Mouse (Mus musculus) neural tube, embryonic 14.5 days (tissue): ENCODE measurements at regions not wholly inside any gene's neighbourhood (a gene's known extent, or its start where the extent isn't known, plus 50 kb on each side); places are given as distances from the start of the nearest gene placed in this dataset.
A peak's percentile ranks its signal among the peaks of the same experiment; 100 is the strongest.

Experiments used
- ATAC-seq: fragments of 200-750 bp; cut with Nextera tagmentation; 2 replicates; pipeline ENCODE4 v1.8.0; 2017; ENCODE audit warnings: low read depth, mild to moderate bottlenecking, moderate TSS enrichment, moderate library complexity
- H3K27ac ChIP-seq: fragments of 300-500 bp; sonication (generic); 2 replicates; pipeline ENCODE4 v1.5.1; 2014; ENCODE audit warnings: low read depth, mild to moderate bottlenecking, control low read depth, low read length, moderate library complexity, mixed read lengths
- H3K27me3 ChIP-seq: fragments of 300-500 bp; sonication (generic); 2 replicates; pipeline ENCODE4 v1.6.1; 2014; ENCODE audit warnings: low read length; ENCODE audit not compliant: control insufficient read depth, insufficient read depth
- H3K36me3 ChIP-seq: fragments of 300-500 bp; sonication (generic); 2 replicates; pipeline ENCODE4 v1.6.1; 2014; ENCODE audit warnings: low read length, mixed read lengths; ENCODE audit not compliant: control insufficient read depth, insufficient read depth
- H3K4me1 ChIP-seq: fragments of 300-500 bp; sonication (generic); 2 replicates; pipeline ENCODE4 v1.6.1; 2014; ENCODE audit warnings: low read length; ENCODE audit not compliant: control insufficient read depth, insufficient read depth
- H3K4me2 ChIP-seq: fragments of 300-500 bp; sonication (generic); 2 replicates; pipeline ENCODE4 v1.6.1; 2014; ENCODE audit warnings: mild to moderate bottlenecking, low read depth, low read length, control low read depth
- H3K4me3 ChIP-seq: fragments of 300-500 bp; sonication (generic); 2 replicates; pipeline ENCODE4 v1.5.1; 2014; ENCODE audit warnings: low read depth, low read length, control low read depth, mixed read lengths
- H3K9ac ChIP-seq: fragments of 300-500 bp; sonication (generic); replicated peaks from 2 replicates; pipeline ENCODE4 v1.6.1; 2014; ENCODE audit warnings: low read depth, mild to moderate bottlenecking, control low read depth, low read length, mixed read lengths
- H3K9me3 ChIP-seq: fragments of 300-500 bp; sonication (generic); 2 replicates; pipeline ENCODE4 v1.6.1; 2016; ENCODE audit warnings: low read length; ENCODE audit not compliant: control insufficient read depth
- WGBS: fragments of 180-500 bp; shearing (Covaris S2); extraction: QIAGEN DNeasy Blood & Tissue Kit; methylation state at CpG from one replicate; pipeline ENCODE4 v1.1.7; 2014; 5-methylcytosine and 5-hydroxymethylcytosine counted together

DNA sequence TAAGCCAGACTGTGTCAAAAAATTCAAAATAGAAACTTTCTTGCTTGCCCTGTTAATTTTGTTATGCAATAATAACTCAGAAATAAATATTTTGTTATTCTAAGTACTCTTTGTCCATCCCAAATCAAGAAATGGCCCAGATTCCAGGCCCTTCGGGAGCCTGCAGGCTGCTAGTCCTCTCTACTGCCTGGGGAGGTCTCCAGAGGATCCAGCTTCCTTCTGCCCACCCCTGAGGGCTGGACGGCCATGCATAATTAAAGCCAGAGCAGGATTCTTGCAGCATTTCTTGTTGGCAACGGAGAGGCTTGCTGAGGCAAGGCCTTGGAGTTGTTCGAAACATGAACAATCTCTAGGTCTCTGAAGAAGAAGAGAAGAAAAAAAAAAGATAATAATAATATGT is 213.3 kb upstream of the Zmiz1 start:
- H3K27me3 ChIP-seq, result no peaks in the 10 kb centered on the region
- H3K9ac ChIP-seq, result no peak overlapping the region
- no peaks in the 10 kb centered on the region for H3K36me3 ChIP-seq
- WGBS, result 69% methylated on average over 4 of the region's 4 CpGs
- no peak overlapping the region for H3K4me2 ChIP-seq
- no peak overlapping the region for H3K4me3 ChIP-seq
- no peaks in the 10 kb centered on the region for H3K9me3 ChIP-seq
- no peak for ATAC-seq
- H3K4me1 ChIP-seq, result peaks cover 12% of the 10 kb centered on the region
- no peak overlapping the region for H3K27ac ChIP-seq

DNA sequence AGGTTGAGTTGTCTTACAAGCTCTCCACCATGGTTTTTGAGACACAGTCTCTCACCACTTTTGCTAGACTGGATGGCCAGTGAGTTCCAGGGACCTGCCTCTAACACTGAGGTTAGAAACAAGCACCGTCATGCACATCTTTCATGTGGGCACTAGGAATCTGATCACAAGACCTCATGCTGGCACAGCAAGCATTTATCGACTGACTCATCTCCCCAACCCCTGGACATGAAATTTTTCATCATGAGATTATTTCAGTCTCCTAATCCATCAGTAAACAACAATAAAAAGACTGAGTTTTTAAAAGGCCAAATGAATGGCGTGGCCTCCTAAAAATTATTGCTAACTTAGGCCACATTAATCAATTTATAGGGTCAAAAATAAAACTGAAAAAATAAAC is 210.0 kb upstream of the Zmiz1 start:
- Histone ChIP-seq H3K36me3 (no peaks in the 10 kb centered on the region), H3K9ac (no peak overlapping the region), H3K27ac (no peak overlapping the region), H3K27me3 (no peaks in the 10 kb centered on the region), H3K4me1 (peaks cover under 1% of the 10 kb centered on the region), H3K9me3 (no peaks in the 10 kb centered on the region), H3K4me2 (no peak overlapping the region), H3K4me3 (no peak overlapping the region)
- ATAC-seq, result no peak
- 91% methylated on average over 3 of the region's 3 CpGs for WGBS

DNA sequence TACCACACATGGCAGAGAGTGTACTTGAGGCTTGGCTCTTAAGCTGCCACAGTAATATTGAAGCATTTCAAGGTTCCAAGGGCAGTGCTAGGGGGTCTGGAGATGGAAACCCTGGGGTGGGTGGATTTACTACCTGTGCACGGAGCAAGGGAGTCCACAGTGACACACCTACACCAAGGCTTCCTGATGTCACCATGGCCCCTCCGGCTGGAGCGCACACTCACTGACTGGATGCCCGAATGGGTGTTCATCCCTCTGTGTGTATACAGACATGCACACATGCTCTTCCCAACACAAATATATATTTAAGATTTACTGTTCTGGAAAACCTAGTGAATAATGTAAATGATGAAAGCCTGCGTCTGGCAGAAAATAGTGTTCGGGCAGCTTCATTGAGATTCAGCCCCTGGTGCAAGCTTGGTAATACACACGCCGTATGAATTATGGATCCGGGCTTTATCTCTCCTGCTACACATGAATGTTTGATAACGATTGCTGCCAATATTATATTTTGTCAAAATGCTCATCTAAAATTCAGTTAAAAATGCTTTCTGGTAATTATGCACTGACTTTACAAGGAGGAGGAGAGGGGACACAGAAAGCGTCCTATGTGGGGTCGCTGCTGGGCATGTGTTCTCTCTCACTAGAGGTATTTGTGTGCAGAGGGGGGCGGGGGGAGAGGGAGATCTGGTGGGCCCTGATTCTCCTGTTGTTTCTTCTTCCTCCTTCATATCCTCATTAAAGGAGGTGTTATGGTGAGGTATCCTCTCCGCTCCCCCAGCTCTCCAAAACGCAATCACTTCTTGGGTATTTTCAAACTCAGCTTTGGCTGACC is 205.8 kb upstream of the Zmiz1 start:
- H3K4me2 ChIP-seq, result no peak overlapping the region
- H3K9ac ChIP-seq, result no peak overlapping the region
- H3K4me3 ChIP-seq, result no peak overlapping the region
- H3K27me3 ChIP-seq, result no peaks in the 10 kb centered on the region
- no peaks in the 10 kb centered on the region for H3K4me1 ChIP-seq
- peak overlapping the region; percentile 52; the same call in 1 of the 2 replicates for H3K27ac ChIP-seq
- ATAC-seq, result peak; percentile 24; the same call in 1 of the 2 replicates
- 81% methylated on average over 15 of the region's 15 CpGs for WGBS
- H3K9me3 ChIP-seq, result no peaks in the 10 kb centered on the region
- H3K36me3 ChIP-seq, result no peaks in the 10 kb centered on the region

DNA sequence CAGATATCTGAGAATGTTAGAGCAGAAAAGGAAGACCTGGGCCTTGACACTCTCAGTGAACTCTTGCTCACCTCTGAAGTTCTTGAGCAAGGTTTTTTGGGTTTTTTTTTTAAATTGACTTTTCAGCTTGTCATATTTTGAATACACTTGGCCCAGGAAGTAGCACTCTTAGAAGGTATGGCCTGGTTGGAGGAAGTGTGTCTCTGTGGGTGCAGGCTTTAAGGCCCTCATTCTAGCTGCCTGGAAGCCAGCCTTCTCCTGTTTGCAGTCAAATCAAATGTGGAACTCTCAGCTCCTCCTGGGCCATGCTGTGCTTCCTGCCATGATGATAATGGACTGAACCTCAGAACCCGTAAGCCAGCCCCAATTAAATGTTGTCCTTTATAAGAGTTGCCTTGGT is 195.9 kb upstream of the Zmiz1 start:
- 81% methylated on average over 1 of the region's 1 CpGs for WGBS
- Histone ChIP-seq H3K4me1 (no peaks in the 10 kb centered on the region), H3K36me3 (no peaks in the 10 kb centered on the region), H3K4me3 (no peak overlapping the region), H3K27me3 (no peaks in the 10 kb centered on the region), H3K9me3 (no peaks in the 10 kb centered on the region), H3K9ac (no peak overlapping the region), H3K27ac (no peak overlapping the region), H3K4me2 (no peak overlapping the region)
- ATAC-seq, result no peak

DNA sequence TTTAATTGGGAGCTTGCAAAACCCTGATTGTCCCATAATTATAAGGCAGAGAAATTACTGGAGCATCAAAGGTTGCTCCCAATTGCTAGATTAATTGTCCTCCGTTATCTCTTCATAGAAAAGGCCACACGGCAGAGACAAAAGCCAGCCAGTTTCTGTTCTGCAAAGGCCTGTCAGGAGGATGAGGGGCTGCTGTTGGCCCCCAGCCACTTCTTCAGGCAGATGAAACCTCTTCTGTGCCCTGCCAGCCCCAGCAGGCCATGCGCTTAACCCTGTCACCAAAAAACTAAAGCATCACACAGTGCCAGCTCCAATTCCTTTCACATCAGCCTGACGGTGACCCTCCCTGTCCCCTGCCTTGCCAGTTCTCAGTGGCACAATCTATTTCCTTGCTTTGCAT is 192.1 kb upstream of the Zmiz1 start:
- ATAC-seq, result no peak

DNA sequence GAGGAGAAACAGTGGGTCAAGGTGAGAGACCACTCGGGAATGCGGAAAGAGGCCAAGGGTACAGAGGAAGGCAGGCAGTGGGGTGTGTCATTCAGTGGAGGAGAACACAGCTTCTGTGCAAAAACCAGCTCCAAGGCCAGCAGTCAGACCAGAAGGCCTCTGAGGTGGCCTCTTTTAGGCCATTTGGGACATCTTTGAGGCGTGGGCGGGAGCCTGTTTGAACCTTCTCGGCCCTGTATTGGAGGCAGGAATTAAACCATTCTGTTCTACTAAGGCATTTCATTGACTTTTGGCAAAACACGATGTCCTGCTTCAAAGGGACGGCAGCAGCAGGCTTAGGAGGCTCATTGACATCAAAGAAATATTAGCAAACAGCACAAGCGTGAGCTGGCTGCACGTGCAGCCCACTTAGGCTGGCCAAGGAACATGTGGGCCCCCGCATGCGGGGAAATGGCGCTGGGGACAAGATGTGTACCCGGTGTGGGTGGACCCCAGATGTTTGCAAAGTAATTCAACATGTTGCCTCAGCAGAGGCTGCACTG is 190.8 kb upstream of the Zmiz1 start:
- no peaks in the 10 kb centered on the region for H3K9me3 ChIP-seq
- H3K27ac ChIP-seq, result no peak overlapping the region
- no peak overlapping the region for H3K4me3 ChIP-seq
- ATAC-seq, result no peak
- 78% methylated on average over 13 of the region's 13 CpGs for WGBS
- no peak overlapping the region for H3K4me2 ChIP-seq
- no peaks in the 10 kb centered on the region for H3K36me3 ChIP-seq
- no peaks in the 10 kb centered on the region; the same call in 1 of the 2 replicates for H3K4me1 ChIP-seq
- no peaks in the 10 kb centered on the region for H3K27me3 ChIP-seq
- H3K9ac ChIP-seq, result no peak overlapping the region

More for the DNA sequence above, 192.1 kb upstream of the Zmiz1 start:
- H3K27ac ChIP-seq, result no peak overlapping the region
- H3K9me3 ChIP-seq, result no peaks in the 10 kb centered on the region
- H3K4me3 ChIP-seq, result no peak overlapping the region
- no peaks in the 10 kb centered on the region for H3K36me3 ChIP-seq
- no peaks in the 10 kb centered on the region for H3K27me3 ChIP-seq
- no peak overlapping the region for H3K4me2 ChIP-seq
- H3K9ac ChIP-seq, result no peak overlapping the region
- WGBS, result 41% methylated on average over 4 of the region's 4 CpGs
- H3K4me1 ChIP-seq, result no peaks in the 10 kb centered on the region; the same call in 1 of the 2 replicates

DNA sequence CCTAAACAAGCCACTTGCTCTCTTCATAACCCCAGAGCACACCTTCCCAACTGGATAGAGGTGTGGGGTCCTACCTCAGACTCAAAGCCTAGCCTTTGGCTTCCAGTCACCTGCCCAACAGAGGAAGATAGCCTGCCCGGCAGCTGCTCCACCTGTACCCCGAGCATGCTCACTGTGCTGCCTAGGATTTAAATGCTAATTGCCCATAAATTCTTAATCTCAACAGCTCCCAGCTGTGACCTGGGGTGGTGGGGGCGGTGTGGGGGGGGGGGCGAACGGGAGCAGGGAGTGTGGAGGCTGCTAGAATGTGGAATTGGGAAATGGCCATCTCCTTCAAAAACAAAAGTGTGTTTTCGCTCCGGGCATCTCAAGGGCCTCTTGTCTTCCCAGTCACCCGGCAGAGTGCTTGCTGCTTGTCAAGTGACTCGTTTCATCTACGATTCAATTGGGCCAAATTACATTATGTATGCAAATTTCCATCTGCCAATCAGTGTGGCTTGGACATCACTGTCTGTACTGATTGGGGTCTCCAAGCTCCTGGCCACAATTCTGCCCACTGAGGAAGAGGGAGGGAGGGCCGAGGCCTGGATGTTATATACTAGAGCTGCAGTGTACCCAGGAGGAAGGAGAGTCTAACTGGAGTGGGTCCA is 188.6 kb upstream of the Zmiz1 start:
- no peak overlapping the region for H3K9ac ChIP-seq
- H3K36me3 ChIP-seq, result no peaks in the 10 kb centered on the region
- peak; percentile 68 for ATAC-seq
- H3K4me1 ChIP-seq, result no peaks in the 10 kb centered on the region; the same call in 1 of the 2 replicates
- H3K4me3 ChIP-seq, result no peak overlapping the region
- H3K27ac ChIP-seq, result 0 out of 2 replicates have a peak overlapping the region, but pooled peaks have one; percentile 12
- 16% methylated on average over 11 of the region's 11 CpGs for WGBS
- no peaks in the 10 kb centered on the region for H3K9me3 ChIP-seq
- no peak overlapping the region; the same call in 1 of the 2 replicates for H3K4me2 ChIP-seq
- H3K27me3 ChIP-seq, result no peaks in the 10 kb centered on the region

DNA sequence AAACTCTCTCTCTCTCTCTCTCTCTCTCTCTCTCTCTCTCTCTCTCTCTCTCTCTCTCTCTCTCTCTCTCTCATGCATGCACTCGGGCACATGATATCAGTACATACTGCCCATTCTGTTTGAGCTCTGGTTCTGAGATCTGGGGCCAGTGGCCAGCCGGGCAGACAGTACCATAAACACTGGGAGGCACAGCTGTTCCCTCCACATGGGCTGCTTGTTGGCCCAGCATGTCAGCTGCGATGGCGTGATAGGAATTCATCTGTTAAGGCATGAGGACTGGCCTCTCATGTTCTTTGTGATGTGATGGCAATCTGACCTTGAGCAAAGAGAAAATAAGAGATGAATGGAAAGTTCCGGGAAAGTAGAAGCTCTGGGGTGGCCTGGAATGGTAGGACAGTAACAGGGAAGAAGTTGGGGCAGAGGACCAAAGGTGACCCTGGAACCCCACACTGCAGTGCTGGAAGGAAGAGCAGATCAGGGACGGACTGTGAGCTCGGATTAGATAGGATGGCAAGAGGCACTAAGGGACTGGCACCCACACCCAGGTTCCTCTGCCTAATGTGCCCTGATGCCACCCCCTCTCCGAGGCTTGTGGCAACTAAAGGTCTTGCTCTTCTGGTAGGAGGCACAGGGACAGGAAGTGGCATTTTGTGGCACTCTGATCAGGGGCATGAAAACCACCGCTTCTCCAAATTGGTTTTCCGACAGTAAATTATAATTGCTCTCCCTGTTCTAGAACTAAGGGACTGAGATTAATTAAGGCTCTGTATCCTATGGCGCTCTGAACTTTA is 186.4 kb upstream of the Zmiz1 start:
- no peaks in the 10 kb centered on the region; the same call in 1 of the 2 replicates for H3K4me1 ChIP-seq
- H3K9ac ChIP-seq, result no peak overlapping the region
- no peak for ATAC-seq
- no peak overlapping the region for H3K4me3 ChIP-seq
- H3K4me2 ChIP-seq, result no peak overlapping the region
- H3K9me3 ChIP-seq, result no peaks in the 10 kb centered on the region
- H3K36me3 ChIP-seq, result no peaks in the 10 kb centered on the region
- H3K27me3 ChIP-seq, result no peaks in the 10 kb centered on the region
- WGBS, result 72% methylated on average over 11 of the region's 11 CpGs
- no peak overlapping the region for H3K27ac ChIP-seq
